Mouse (Mus musculus) hindbrain, embryonic 14.5 days (tissue): ENCODE results near the gene Tank. TPM values are rescaled to one million over a fixed set of nuclear protein-coding genes. Genes with fewer than 3 reads are reported as not detected.

Source experiments
- ATAC-seq: fragments of 200-750 bp; cut with Nextera tagmentation; 2 replicates; pipeline ENCODE4 v1.8.0; 2017; ENCODE audit warnings: moderate number of reproducible peaks, mild to moderate bottlenecking, moderate TSS enrichment, moderate library complexity; ENCODE audit not compliant: low FRiP score
- DNase-seq: peaks from one replicate; pipeline ENCODE4 v3.0.0-alpha.2; 2015; ENCODE audit warnings: low spot score
- H3K27ac ChIP-seq: fragments of 300-500 bp; sonication (generic); 2 replicates; pipeline ENCODE4 v1.5.1; 2014; ENCODE audit warnings: mild to moderate bottlenecking, moderate library complexity
- H3K27me3 ChIP-seq: fragments of 300-500 bp; sonication (generic); 2 replicates; pipeline ENCODE4 v1.6.1; 2014; ENCODE audit warnings: mild to moderate bottlenecking, low read length, mixed read lengths; ENCODE audit not compliant: control insufficient read depth, insufficient read depth
- H3K36me3 ChIP-seq: fragments of 300-500 bp; sonication (generic); replicated peaks from 2 replicates; pipeline ENCODE4 v1.6.1; 2014; ENCODE audit not compliant: control insufficient read depth, insufficient read depth
- H3K4me1 ChIP-seq: fragments of 300-500 bp; sonication (generic); replicated peaks from 2 replicates; pipeline ENCODE4 v1.6.1; 2014; ENCODE audit warnings: antibody characterized with exemption, low read length, mixed read lengths; ENCODE audit not compliant: control insufficient read depth, insufficient read depth
- H3K4me2 ChIP-seq: fragments of 300-500 bp; sonication (generic); replicated peaks from 2 replicates; pipeline ENCODE4 v1.6.1; 2014; ENCODE audit warnings: mild to moderate bottlenecking, moderate library complexity
- H3K4me3 ChIP-seq: fragments of 300-500 bp; sonication (generic); replicated peaks from 2 replicates; pipeline ENCODE4 v1.5.1; 2014; ENCODE audit warnings: mild to moderate bottlenecking, low read length
- H3K9ac ChIP-seq: fragments of 300-500 bp; sonication (generic); 2 replicates; pipeline ENCODE4 v1.6.1; 2014
- H3K9me3 ChIP-seq: fragments of 300-500 bp; sonication (generic); 2 replicates; pipeline ENCODE4 v1.6.1; 2016; ENCODE audit warnings: low read length; ENCODE audit not compliant: control insufficient read depth
- WGBS: fragments of 180-500 bp; shearing (Covaris S2); extraction: QIAGEN DNeasy Blood & Tissue Kit; methylation state at CpG from one replicate; pipeline ENCODE4 v1.1.7; 2014; 5-methylcytosine and 5-hydroxymethylcytosine counted together
- polyA plus RNA-seq: library from polyadenylated mRNA; unstranded; fragments of >200 nt; fragmentation: Nextera tagmentation; extraction: Ambion mirVana; gene quantifications from 2 replicates; pipeline ENCODE4 v1.2.1, GENCODE M21; 2014

The Tank gene
- polyA plus RNA-seq, 1 experiment from 2014 or later, result 28.4 TPM

GRCm38 (mm10) chr2:61659254-61659653 is 80.9 kb downstream of the Tank start:
- WGBS, result 81% methylated on average over 2 of the region's 2 CpGs
- no peak for DNase-seq
- H3K9me3 ChIP-seq, result no peaks in the 10 kb centered on the region
- no peak overlapping the region for H3K4me3 ChIP-seq
- ATAC-seq, result no peak
- no peaks in the 10 kb centered on the region for H3K27me3 ChIP-seq
- no peak overlapping the region for H3K4me2 ChIP-seq
- peaks cover 10% of the 10 kb centered on the region for H3K4me1 ChIP-seq
- H3K27ac ChIP-seq, result no peak overlapping the region
- H3K36me3 ChIP-seq, result no peaks in the 10 kb centered on the region
- no peak overlapping the region for H3K9ac ChIP-seq

GRCm38 (mm10) chr2:61662833-61663232 is 84.4 kb downstream of the Tank start:
- WGBS, result 83% methylated on average over 10 of the region's 10 CpGs
- no peak for DNase-seq

GRCm38 (mm10) chr2:61663573-61664241 is 85.3 kb downstream of the Tank start:
- DNase-seq, result peak; percentile 48
- no peaks in the 10 kb centered on the region for H3K4me1 ChIP-seq

More at GRCm38 (mm10) chr2:61662833-61663232, 84.4 kb downstream of the Tank start:
- no peak overlapping the region for H3K27ac ChIP-seq
- H3K4me3 ChIP-seq, result no peak overlapping the region
- no peak overlapping the region for H3K9ac ChIP-seq
- H3K4me2 ChIP-seq, result no peak overlapping the region
- no peaks in the 10 kb centered on the region for H3K4me1 ChIP-seq
- no peaks in the 10 kb centered on the region for H3K36me3 ChIP-seq
- ATAC-seq, result no peak
- no peaks in the 10 kb centered on the region for H3K27me3 ChIP-seq
- H3K9me3 ChIP-seq, result no peaks in the 10 kb centered on the region

GRCm38 (mm10) chr2:61667420-61667819 is 89.0 kb downstream of the Tank start:
- H3K4me3 ChIP-seq, result no peak overlapping the region
- no peak overlapping the region for H3K4me2 ChIP-seq
- ATAC-seq, result no peak
- H3K9ac ChIP-seq, result no peak overlapping the region
- no peaks in the 10 kb centered on the region for H3K9me3 ChIP-seq
- H3K27ac ChIP-seq, result no peak overlapping the region
- H3K4me1 ChIP-seq, result no peaks in the 10 kb centered on the region
- H3K27me3 ChIP-seq, result no peaks in the 10 kb centered on the region
- no peak for DNase-seq
- 75% methylated on average over 7 of the region's 7 CpGs for WGBS
- no peaks in the 10 kb centered on the region for H3K36me3 ChIP-seq

More at GRCm38 (mm10) chr2:61663573-61664241, 85.3 kb downstream of the Tank start:
- ATAC-seq, result no peak
- Histone ChIP-seq H3K9ac (no peak overlapping the region), H3K36me3 (no peaks in the 10 kb centered on the region), H3K9me3 (no peaks in the 10 kb centered on the region), H3K4me3 (no peak overlapping the region), H3K27ac (no peak overlapping the region), H3K4me2 (no peak overlapping the region), H3K27me3 (no peaks in the 10 kb centered on the region)
- 62% methylated on average over 10 of the region's 10 CpGs for WGBS

- H3K27me3 ChIP-seq, result no peaks in the 10 kb centered on the region
- WGBS, result 33% methylated on average over 4 of the region's 4 CpGs
- DNase-seq (no peak), ATAC-seq (no peak)
- no peak overlapping the region for H3K4me3 ChIP-seq
- H3K9me3 ChIP-seq, result no peaks in the 10 kb centered on the region
- no peak overlapping the region for H3K9ac ChIP-seq
- no peaks in the 10 kb centered on the region for H3K4me1 ChIP-seq
- no peak overlapping the region for H3K27ac ChIP-seq
- H3K4me2 ChIP-seq, result no peak overlapping the region
- H3K36me3 ChIP-seq, result no peaks in the 10 kb centered on the region
These were observed 89.9 kb downstream of the Tank start for GRCm38 (mm10) chr2:61668260-61668659.

GRCm38 (mm10) chr2:61674555-61674954 is 96.2 kb downstream of the Tank start:
- Histone ChIP-seq H3K36me3 (no peaks in the 10 kb centered on the region), H3K9ac (no peak overlapping the region), H3K9me3 (no peaks in the 10 kb centered on the region), H3K4me3 (no peak overlapping the region), H3K4me1 (no peaks in the 10 kb centered on the region), H3K27me3 (no peaks in the 10 kb centered on the region), H3K27ac (no peak overlapping the region), H3K4me2 (no peak overlapping the region)
- DNase-seq (no peak), ATAC-seq (no peak)
- 90% methylated on average over 3 of the region's 3 CpGs for WGBS

GRCm38 (mm10) chr2:61681572-61681971 is 103.2 kb downstream of the Tank start:
- Histone ChIP-seq H3K4me1 (no peaks in the 10 kb centered on the region), H3K27me3 (no peaks in the 10 kb centered on the region), H3K4me2 (no peak overlapping the region), H3K4me3 (no peak overlapping the region), H3K9ac (no peak overlapping the region), H3K27ac (no peak overlapping the region), H3K9me3 (no peaks in the 10 kb centered on the region), H3K36me3 (no peaks in the 10 kb centered on the region)
- no peak for ATAC-seq
- no peak for DNase-seq
- 89% methylated on average over 1 of the region's 1 CpGs for WGBS

- no peak for ATAC-seq
- H3K9ac ChIP-seq, result no peak overlapping the region
These were observed 108.1 kb downstream of the Tank start for GRCm38 (mm10) chr2:61686533-61686932.

GRCm38 (mm10) chr2:61689086-61689485 is 110.7 kb downstream of the Tank start:
- Histone ChIP-seq H3K4me3 (no peak overlapping the region), H3K9me3 (no peaks in the 10 kb centered on the region), H3K4me1 (no peaks in the 10 kb centered on the region), H3K9ac (no peak overlapping the region), H3K4me2 (no peak overlapping the region), H3K36me3 (no peaks in the 10 kb centered on the region), H3K27ac (no peak overlapping the region), H3K27me3 (no peaks in the 10 kb centered on the region)
- ATAC-seq, result no peak
- no peak for DNase-seq
- 86% methylated on average over 3 of the region's 3 CpGs for WGBS

More at GRCm38 (mm10) chr2:61686533-61686932, 108.1 kb downstream of the Tank start:
- no peak overlapping the region for H3K4me2 ChIP-seq
- H3K27ac ChIP-seq, result no peak overlapping the region
- no peak for DNase-seq
- H3K36me3 ChIP-seq, result no peaks in the 10 kb centered on the region
- WGBS, result 86% methylated on average over 1 of the region's 1 CpGs
- no peaks in the 10 kb centered on the region for H3K4me1 ChIP-seq
- H3K27me3 ChIP-seq, result no peaks in the 10 kb centered on the region
- H3K4me3 ChIP-seq, result no peak overlapping the region
- no peaks in the 10 kb centered on the region for H3K9me3 ChIP-seq
